Mouse (Mus musculus) Patski (cell line): Measurements from ENCODE around the gene Cldn14. TPM values are rescaled to one million over a fixed set of nuclear protein-coding genes. Genes with fewer than 3 reads are reported as not detected.
A peak's percentile ranks its signal among the peaks of the same experiment; 100 is the strongest.
"Not testable (repeated sequence)": the region's sequence is repeated elsewhere in the genome, so short reads cannot be mapped to it uniquely, and the experiment has no call there.

Experiments used
- ATAC-seq: fragments of 100-300 bp; one replicate; pipeline ENCODE4 v1.8.0; 2021
- CTCF ChIA-PET: fragments of 350-600 bp; sonication (Branson Sonifier 250); formaldehyde crosslinking; loops from one replicate; lab custom pipeline; 2022; ENCODE audit warnings: inconsistent platforms; lab: Charles Lee
- POLR2A ChIA-PET: fragments of 350-600 bp; sonication (Branson Sonifier 250); formaldehyde crosslinking; loops from one replicate; lab custom pipeline; 2022; ENCODE audit warnings: antibody characterized with exemption, inconsistent platforms; lab: Charles Lee
- DNase-seq: peaks from one replicate; pipeline ENCODE4 v3.0.0-alpha.2; 2011; ENCODE audit warnings: low read depth, low spot score
- H3K27me3 ChIP-seq: fragments of 371-371 bp; one replicate; pipeline ENCODE4 v1.5.1; 2021
- CTCF ChIP-seq: fragments of 100-300 bp; IDR thresholded peaks from one replicate; pipeline ENCODE4 v1.5.1; 2021
- in situ Hi-C: fragments of 300-500 bp; cut with MboI; formaldehyde crosslinking; loops from 3 replicates; pipeline ENCODE4 v1.11.1; 2018; ENCODE audit warnings: low pct_unique_long_range_greater_than_20kb, mixed read lengths
- polyA plus RNA-seq: library from polyadenylated mRNA; unstranded; gene quantifications from one replicate; pipeline ENCODE4 v1.2.3, GENCODE M21; 2021

The Cldn14 gene
- polyA plus RNA-seq, 1 experiment from 2014 or later = not detected

- TF ChIP-seq CTCF = no peak
- DNase-seq = no peak
- H3K27me3 ChIP-seq = no peaks in the 10 kb centered on the region
- ChIA-PET CTCF (interaction anchor here (0.8 to 2.6 kb wide), 4 partner anchors 10 to 225 kb away, joined by 3 to 9 read pairs (median 4); no protein-coding TSS in a partner anchor), POLR2A (interaction anchor here (0.7 kb wide), 3 partner anchors 19 to 437 kb away, joined by 4 read pairs; no protein-coding TSS in a partner anchor)
- in situ Hi-C loops = no loop called here
- ATAC-seq = no peak
These were observed 25.5 kb upstream of the Cldn14 start for GRCm38 (mm10) chr16:94034152-94034551.

DNA sequence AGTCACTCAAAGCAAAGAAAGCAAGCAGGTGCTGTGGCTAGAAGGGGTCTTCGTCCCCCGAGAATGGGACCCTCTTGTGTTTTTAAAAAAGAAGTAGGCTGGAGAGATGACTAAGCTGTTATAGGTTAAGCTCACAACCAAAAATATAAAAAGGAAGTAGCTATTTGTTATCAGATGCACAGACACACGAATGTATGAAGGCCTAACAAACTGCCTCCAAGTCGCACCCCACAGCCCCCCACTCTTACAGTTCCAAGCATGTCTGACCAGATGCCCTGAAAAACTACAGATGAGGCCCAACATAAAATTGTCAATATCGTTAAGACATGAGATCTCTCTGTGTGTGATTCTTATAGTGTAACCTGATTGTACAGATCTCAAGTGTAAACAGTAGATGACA, 23.6 kb upstream of the Cldn14 start:
- no peak for DNase-seq
- in situ Hi-C loops = no loop called here
- CTCF ChIA-PET = no interaction called here
- POLR2A ChIA-PET = no interaction called here
- H3K27me3 ChIP-seq = no peaks in the 10 kb centered on the region
- ATAC-seq = no peak
- no peak for TF ChIP-seq CTCF

GRCm38 (mm10) chr16:94023352-94024280, 15.0 kb upstream of the Cldn14 start:
- POLR2A ChIA-PET = interaction anchor here (0.6 kb wide), 1 partner anchor 1243 kb away, joined by 3 read pairs; no protein-coding TSS in a partner anchor

DNA sequence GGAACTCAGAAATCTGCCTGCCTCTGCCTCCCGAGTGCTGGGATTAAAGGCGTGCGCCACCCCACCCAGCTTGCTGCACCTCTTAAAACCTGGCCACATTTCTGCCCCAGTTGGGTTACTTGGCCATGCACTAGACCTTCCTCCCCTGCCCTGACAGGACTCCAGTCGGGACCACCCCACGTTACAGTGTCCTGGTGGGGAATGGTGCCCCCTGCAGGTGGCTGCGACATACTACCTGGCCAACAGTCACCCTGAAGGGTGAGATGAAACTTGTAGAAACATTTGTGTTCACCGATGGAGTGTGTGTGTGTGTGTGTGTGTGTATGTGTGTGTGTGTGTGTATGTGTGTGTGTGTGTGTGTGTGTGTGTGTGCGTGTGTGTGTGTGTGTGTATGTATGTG, 11.1 kb upstream of the Cldn14 start:
- DNase-seq, POLR2A ChIA-PET, in situ Hi-C loops, H3K27me3 ChIP-seq, ATAC-seq: not testable (repeated sequence)
- CTCF ChIA-PET = interaction anchor here (1.0 kb wide), 1 partner anchor 43 kb away, joined by 3 read pairs; no protein-coding TSS in a partner anchor
- peak; percentile 36 for TF ChIP-seq CTCF

More at GRCm38 (mm10) chr16:94023352-94024280, 15.0 kb upstream of the Cldn14 start:
- no peak for TF ChIP-seq CTCF
- in situ Hi-C loops = no loop called here
- ATAC-seq (no peak), DNase-seq (no peak)
- CTCF ChIA-PET = interaction anchor here (1.3 kb wide), 1 partner anchor 18 kb away, joined by 3 read pairs; no protein-coding TSS in a partner anchor
- peaks cover 5% of the 10 kb centered on the region for H3K27me3 ChIP-seq

GRCm38 (mm10) chr16:94017953-94018352, 9.3 kb upstream of the Cldn14 start:
- no peaks in the 10 kb centered on the region for H3K27me3 ChIP-seq
- ChIA-PET CTCF (no interaction called here), POLR2A (no interaction called here)
- TF ChIP-seq CTCF = no peak
- ATAC-seq = no peak
- no peak for DNase-seq
- in situ Hi-C loops = no loop called here

GRCm38 (mm10) chr16:94014489-94015096, 6.0 kb upstream of the Cldn14 start:
- DNase-seq = no peak
- POLR2A ChIA-PET = interaction anchor here (0.6 to 0.7 kb wide), 2 partner anchors 23 to 111 kb away, joined by 3 to 6 read pairs; no protein-coding TSS in a partner anchor
- in situ Hi-C loops = no loop called here
- CTCF ChIA-PET = no interaction called here
- H3K27me3 ChIP-seq = peaks cover 4% of the 10 kb centered on the region
- TF ChIP-seq CTCF = no peak
- no peak for ATAC-seq

DNA sequence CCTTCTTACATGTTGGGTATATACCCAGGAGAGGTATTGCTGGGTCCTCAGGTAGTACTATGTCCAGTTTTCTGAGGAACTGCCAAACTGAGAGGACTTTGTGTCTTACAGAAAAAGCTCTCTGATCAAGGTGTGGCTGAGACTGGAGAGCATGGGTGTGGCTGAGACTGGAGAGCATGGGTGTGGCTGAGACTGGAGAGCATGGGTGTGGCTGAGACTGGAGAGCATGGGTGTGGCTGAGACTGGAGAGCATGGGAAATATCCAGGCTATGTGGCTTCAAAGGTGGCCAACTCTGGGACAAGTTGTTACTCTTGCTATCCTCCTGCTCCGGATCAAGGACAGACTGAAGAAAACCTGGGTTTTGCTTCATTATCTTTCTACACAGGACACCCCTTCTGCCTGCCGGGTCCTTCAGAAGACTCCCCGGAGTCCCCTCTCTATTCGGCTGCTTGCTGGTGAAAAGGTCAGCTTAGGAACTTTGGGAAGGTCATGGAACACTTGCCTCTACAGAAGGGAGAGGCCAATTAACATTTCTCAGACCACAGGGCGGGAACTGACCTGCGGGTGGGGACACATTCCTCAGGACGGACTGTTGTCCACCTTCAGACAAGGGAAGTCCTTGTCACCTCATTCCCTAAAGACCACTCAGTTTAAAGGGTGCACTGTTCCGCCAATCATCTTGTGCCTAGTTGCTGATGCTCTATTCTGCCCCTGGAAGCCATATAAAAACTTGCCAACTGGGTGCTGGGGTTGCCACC, 4.9 kb upstream of the Cldn14 start:
- H3K27me3 ChIP-seq, DNase-seq, CTCF ChIA-PET, in situ Hi-C loops, POLR2A ChIA-PET, ATAC-seq: not testable (repeated sequence)

DNA sequence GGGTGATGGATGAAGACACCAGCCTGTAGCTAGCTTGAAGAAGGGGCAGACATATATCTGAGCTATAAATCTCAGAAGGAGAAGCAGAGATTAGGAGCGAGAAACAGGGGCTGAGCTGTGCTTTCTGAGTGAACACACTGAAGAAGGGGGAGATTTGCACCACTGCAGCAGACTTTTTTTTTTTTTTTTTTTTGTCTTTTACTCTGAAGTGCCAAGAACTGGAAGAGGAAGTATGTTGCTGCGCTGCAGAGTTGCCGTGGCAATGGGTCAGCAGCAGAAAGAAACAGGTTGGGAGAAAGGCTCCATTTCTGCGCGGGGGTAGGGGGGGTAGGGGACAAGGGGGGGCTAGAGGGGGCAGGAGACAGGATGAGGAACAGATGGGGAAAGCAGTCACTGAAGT, 2.6 kb upstream of the Cldn14 start:
- in situ Hi-C loops = no loop called here
- CTCF ChIA-PET = no interaction called here
- POLR2A ChIA-PET = interaction anchor here (0.7 kb wide), 1 partner anchor 110 kb away, joined by 8 read pairs; no protein-coding TSS in a partner anchor

DNA sequence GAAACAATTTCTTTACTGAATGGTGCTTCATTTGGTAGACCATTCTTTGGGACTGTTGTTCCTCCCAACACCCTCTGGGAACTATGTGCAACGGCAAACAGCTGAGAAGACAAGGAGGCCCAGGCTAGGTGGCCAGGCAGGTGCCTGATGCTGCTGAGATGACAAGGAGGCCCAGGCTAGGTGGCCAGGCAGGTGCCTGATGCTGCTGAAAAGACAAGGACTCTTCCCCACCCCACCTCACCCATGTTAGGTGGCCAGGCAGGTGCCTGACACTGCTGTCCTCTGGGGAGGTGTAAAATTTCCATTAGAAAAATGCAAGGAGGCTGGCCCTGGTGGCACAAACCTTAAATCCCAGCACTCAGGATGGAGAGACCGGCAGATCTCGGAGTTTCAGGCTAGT, 2.0 kb upstream of the Cldn14 start:
- ATAC-seq = no peak
- no peak for TF ChIP-seq CTCF
- DNase-seq = no peak
- in situ Hi-C loops = no loop called here
- H3K27me3 ChIP-seq = peaks cover 10% of the 10 kb centered on the region
- ChIA-PET POLR2A (interaction anchor here (0.5 to 0.7 kb wide), 3 partner anchors 27 to 109 kb away, joined by 3 to 8 read pairs (median 4); no protein-coding TSS in a partner anchor), CTCF (interaction anchor here (1.5 kb wide), 1 partner anchor 72 kb away, joined by 3 read pairs; no protein-coding TSS in a partner anchor)

More for the DNA sequence above, 2.6 kb upstream of the Cldn14 start:
- peaks cover 7% of the 10 kb centered on the region for H3K27me3 ChIP-seq
- TF ChIP-seq CTCF = no peak
- ATAC-seq = no peak
- DNase-seq = no peak

DNA sequence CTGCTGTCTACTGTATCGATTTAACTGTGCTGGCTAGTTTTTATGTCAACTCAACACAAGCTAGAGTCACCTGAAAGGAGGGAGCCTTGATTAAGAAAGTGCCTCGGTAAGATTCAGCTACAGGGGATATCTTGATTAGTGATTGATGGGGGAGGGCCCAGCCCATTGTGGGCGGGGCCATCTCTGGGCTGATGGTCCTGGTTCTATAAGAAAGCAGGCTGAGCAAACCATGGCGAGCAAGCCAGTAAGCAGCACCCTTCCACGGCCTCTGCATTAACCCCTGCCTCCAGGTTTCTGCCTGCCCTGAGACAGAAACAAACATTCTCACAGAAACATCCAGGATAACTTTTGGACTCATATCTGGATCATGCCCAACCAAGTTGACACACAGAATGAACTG, 1.5 kb upstream of the Cldn14 start:
- POLR2A ChIA-PET = interaction anchor here (0.5 to 0.7 kb wide), 2 partner anchors 27 to 32 kb away, joined by 3 to 4 read pairs; no protein-coding TSS in a partner anchor
- DNase-seq (no peak), ATAC-seq (no peak)
- H3K27me3 ChIP-seq = peaks cover 13% of the 10 kb centered on the region
- in situ Hi-C loops = no loop called here
- CTCF ChIA-PET = interaction anchor here (1.5 kb wide), 1 partner anchor 71 kb away, joined by 3 read pairs; no protein-coding TSS in a partner anchor
- no peak for TF ChIP-seq CTCF
